7 mouse cellular contexts compared by ENCODE assay signal in the genomic region with DNA sequence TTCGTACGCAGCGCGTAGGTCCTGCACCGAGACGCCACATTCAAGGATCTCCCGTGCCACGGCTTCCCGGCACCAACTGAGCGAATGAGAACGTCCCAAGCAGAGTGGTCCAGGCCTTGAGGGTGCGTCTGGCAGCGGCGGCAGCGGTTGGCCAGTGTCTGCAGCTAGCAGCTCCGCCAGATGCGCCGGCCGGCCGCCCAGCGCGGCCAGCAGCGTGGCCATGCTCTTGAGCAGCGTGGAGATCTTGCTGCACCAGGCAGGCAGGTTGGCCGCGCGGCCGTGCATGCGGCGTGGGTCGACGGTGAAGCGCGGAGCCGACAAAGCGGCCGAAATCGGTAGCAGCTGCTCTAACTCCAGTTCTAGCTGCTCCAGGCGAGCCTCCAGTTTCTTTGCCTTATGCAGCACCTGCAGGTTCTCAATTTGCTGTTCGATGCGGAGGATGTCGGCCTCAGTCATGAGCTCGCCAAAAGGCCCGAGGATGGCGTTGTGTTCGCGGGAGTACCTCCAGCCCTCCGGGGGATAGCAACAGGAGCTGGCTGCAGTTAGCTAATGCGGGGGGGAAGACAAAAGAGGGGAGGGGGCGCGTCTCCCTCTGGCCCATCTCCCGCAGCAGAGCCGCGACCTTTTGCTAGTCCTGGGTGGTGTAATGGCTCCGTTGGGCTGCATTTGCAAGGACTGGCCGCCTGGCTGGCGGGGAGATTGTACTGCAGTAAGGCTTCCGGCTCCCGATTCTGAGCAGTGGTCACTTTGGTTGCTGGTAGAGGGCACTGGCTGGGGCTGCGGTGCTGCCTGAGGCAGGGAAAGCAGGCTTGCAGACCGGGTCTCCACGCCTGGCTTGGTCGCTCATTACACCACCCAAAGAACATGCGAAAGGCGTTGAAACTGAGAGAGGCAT. TPM values are rescaled to one million over a fixed set of nuclear protein-coding genes. Genes with fewer than 3 reads are reported as not detected.
DNase-seq lines count a peak whose midpoint lies in the region; ATAC-seq and TF ChIP-seq lines count a peak whose summit lies in the region.

No protein-coding gene starts in this region.

- H3K9me3 ChIP-seq in forebrain, postnatal 0 days (ENCODE audit: low read length) = no peaks in the 10 kb centered on the region
- H3K9me3 ChIP-seq in limb, embryonic 14.5 days (ENCODE audit: control insufficient read depth, low read length) = no peaks in the 10 kb centered on the region

- no peak for ATAC-seq in forebrain, postnatal 0 days
- no peak for ATAC-seq in limb, embryonic 14.5 days (ENCODE audit: low FRiP score, low read depth)

- peak overlapping the region; percentile 40 for H3K4me2 ChIP-seq in forebrain, postnatal 0 days (ENCODE audit: low read depth)
- H3K4me2 ChIP-seq in limb, embryonic 14.5 days (replicated peaks; ENCODE audit: low read depth, low read length, severe bottlenecking) = peak overlapping the region; percentile 40

- no peak for DNase-seq in testis, postnatal 14 days (ENCODE audit: low spot score)
- peak; percentile 28 for DNase-seq in forebrain, postnatal 0 days
- no peak for DNase-seq in limb, embryonic 14.5 days (ENCODE audit: low spot score)
- no peak for DNase-seq in cerebellum, adult 11 months
- no peak for DNase-seq in left cerebral cortex, postnatal 25 days (ENCODE audit: low spot score in 2 of 2)

- no peaks in the 10 kb centered on the region for H3K36me3 ChIP-seq in testis, adult 2 months (ENCODE audit: control insufficient read depth, insufficient read depth, low read length)
- H3K36me3 ChIP-seq in forebrain, postnatal 0 days (ENCODE audit: insufficient read depth) = no peaks in the 10 kb centered on the region
- H3K36me3 ChIP-seq in limb, embryonic 14.5 days (ENCODE audit: control insufficient read depth, insufficient read depth, low read length) = no peaks in the 10 kb centered on the region
- H3K36me3 ChIP-seq in small intestine, adult 2 months (ENCODE audit: control insufficient read depth, insufficient read depth, low read length) = peaks cover 16% of the 10 kb centered on the region

- H3K4me1 ChIP-seq in testis, adult 2 months (ENCODE audit: control insufficient read depth, insufficient read depth, low read length) = peaks cover 23% of the 10 kb centered on the region
- H3K4me1 ChIP-seq in forebrain, postnatal 0 days (ENCODE audit: insufficient read depth) = peaks cover 3% of the 10 kb centered on the region; the same call in 1 of the 2 replicates
- H3K4me1 ChIP-seq in limb, embryonic 14.5 days (ENCODE audit: control insufficient read depth, insufficient read depth, low read length) = peaks cover 15% of the 10 kb centered on the region
- H3K4me1 ChIP-seq in small intestine, adult 2 months (ENCODE audit: control insufficient read depth, insufficient read depth, insufficient read length, low read length) = peaks cover 16% of the 10 kb centered on the region

- peak overlapping the region; percentile 0; the same call in 1 of the 2 replicates for H3K4me3 ChIP-seq in testis, adult 2 months (ENCODE audit: control insufficient read depth, low read depth, low read length)
- peak overlapping the region; percentile 14 for H3K4me3 ChIP-seq in forebrain, postnatal 0 days (ENCODE audit: low read depth, low read length)
- peak overlapping the region; percentile 18 for H3K4me3 ChIP-seq in limb, embryonic 14.5 days (replicated peaks; ENCODE audit: low read length)
- peak overlapping the region; percentile 28 for H3K4me3 ChIP-seq in small intestine, adult 2 months (ENCODE audit: low read depth, low read length)

- intact Hi-C loops in left cerebral cortex, postnatal 25 days (cut with DNase I) = no loop called here

- H3K27me3 ChIP-seq in testis, adult 2 months (ENCODE audit: control insufficient read depth, insufficient read depth, low read length) = no peaks in the 10 kb centered on the region
- peaks cover 95% of the 10 kb centered on the region for H3K27me3 ChIP-seq in forebrain, postnatal 0 days (ENCODE audit: insufficient read depth, low read length)
- H3K27me3 ChIP-seq in limb, embryonic 14.5 days (ENCODE audit: control insufficient read depth, insufficient read depth, low read length) = peaks cover 99% of the 10 kb centered on the region
- H3K27me3 ChIP-seq in small intestine, adult 2 months (ENCODE audit: control insufficient read depth, insufficient read depth, low read length) = peaks cover under 1% of the 10 kb centered on the region; the same call in 1 of the 2 replicates

- no peak overlapping the region for H3K9ac ChIP-seq in forebrain, postnatal 0 days
- H3K9ac ChIP-seq in limb, embryonic 14.5 days (ENCODE audit: low read depth, low read length, severe bottlenecking) = 0 out of 2 replicates have a peak overlapping the region, but pooled peaks have one; percentile 12

- TF ChIP-seq CTCF in testis, adult 2 months (IDR thresholded peaks at IDR 0.05; ENCODE audit: control insufficient read depth, insufficient read depth, insufficient replicate concordance, low read depth, low read length) = no peak
- TF ChIP-seq CTCF in forebrain, postnatal 0 days (IDR thresholded peaks at IDR 0.05; ENCODE audit: low read depth) = no peak
- TF ChIP-seq CTCF in small intestine, adult 2 months (IDR thresholded peaks at IDR 0.05; ENCODE audit: extremely low read depth, insufficient read length, insufficient replicate concordance, low read depth, low read length) = no peak

- H3K27ac ChIP-seq in testis, adult 2 months (ENCODE audit: control insufficient read depth, insufficient read depth, low read depth, low read length) = no peak overlapping the region
- H3K27ac ChIP-seq in forebrain, postnatal 0 days (ENCODE audit: low read depth, low read length) = no peak overlapping the region
- H3K27ac ChIP-seq in limb, embryonic 14.5 days (replicated peaks; ENCODE audit: low read depth, low read length) = no peak overlapping the region
- H3K27ac ChIP-seq in small intestine, adult 2 months (ENCODE audit: insufficient read depth, low read depth, low read length) = no peak overlapping the region

- 3% methylated on average over 65 of the region's 65 CpGs for WGBS in forebrain, postnatal 0 days
- 8% methylated on average over 56 of the region's 65 CpGs for WGBS in limb, embryonic 14.5 days
- WGBS in small intestine, adult 2 months = 60% methylated on average over 65 of the region's 65 CpGs

- no peak for TF ChIP-seq POLR2A in testis, adult 2 months (IDR thresholded peaks at IDR 0.05; ENCODE audit: control insufficient read depth, low read depth, low read length)
- no peak for TF ChIP-seq POLR2A in limb, embryonic 14.5 days (IDR thresholded peaks at IDR 0.05; ENCODE audit: borderline replicate concordance, extremely low read depth, insufficient read depth, insufficient read length)
- no peak for TF ChIP-seq POLR2A in small intestine, adult 2 months (IDR thresholded peaks at IDR 0.05; ENCODE audit: low read depth, low read length)

RNA-seq across cellular contexts. Expression of a gene that starts 10.5 kb away (rescaled TPM):
- polyA plus RNA-seq in testis, adult 2 months (2012; rRNA removed) = 1.2 and 1.5 TPM in 2 replicates
- 1.4 TPM in 1 of 2 replicates, not detected in the other for total RNA-seq in forebrain, postnatal 0 days (2014; rRNA removed)
- 0.19 and 0.30 TPM in 2 replicates for polyA plus RNA-seq in forebrain, postnatal 0 days (2015; fragmentation: Nextera tagmentation; extraction: Ambion mirVana)
- polyA plus RNA-seq in limb, embryonic 14.5 days (2012; rRNA removed) = 5.6 and 6.0 TPM in 2 replicates
- polyA plus RNA-seq in limb, embryonic 14.5 days (2014; fragmentation: Nextera tagmentation; extraction: Ambion mirVana) = 1.0 TPM in 2 replicates
- 1.9 and 3.8 TPM in 2 replicates for polyA plus RNA-seq in small intestine, adult 2 months (2012; rRNA removed)
- total RNA-seq in left cerebral cortex, postnatal 25 days (2021) = 10 to 100 TPM; 13.5 to 18.0 TPM

RNA-seq across cellular contexts. Expression of a gene that starts 25.9 kb away (rescaled TPM):
- 84.1 and 87.1 TPM in 2 replicates for polyA plus RNA-seq in testis, adult 2 months (2012; rRNA removed)
- total RNA-seq in forebrain, postnatal 0 days (2014; rRNA removed) = 0.08 and 0.71 TPM in 2 replicates
- 0.50 and 0.69 TPM in 2 replicates for polyA plus RNA-seq in forebrain, postnatal 0 days (2015; fragmentation: Nextera tagmentation; extraction: Ambion mirVana)
- polyA plus RNA-seq in limb, embryonic 14.5 days (2012; rRNA removed) = 1.7 TPM in 2 replicates
- 1.4 and 1.7 TPM in 2 replicates for polyA plus RNA-seq in limb, embryonic 14.5 days (2014; fragmentation: Nextera tagmentation; extraction: Ambion mirVana)
- 124 and 572 TPM in 2 replicates for polyA plus RNA-seq in small intestine, adult 2 months (2012; rRNA removed)
- total RNA-seq in left cerebral cortex, postnatal 25 days (2021) = 1 to 10 TPM in 1 of 2 experiments, under 1 TPM in 1; 0.73 to 1.2 TPM

RNA-seq across cellular contexts. Expression of a gene that starts 32.4 kb away (rescaled TPM):
- 0.42 and 0.73 TPM in 2 replicates for polyA plus RNA-seq in testis, adult 2 months (2012; rRNA removed)
- total RNA-seq in forebrain, postnatal 0 days (2014; rRNA removed) = not detected in 2 replicates
- polyA plus RNA-seq in forebrain, postnatal 0 days (2015; fragmentation: Nextera tagmentation; extraction: Ambion mirVana) = not detected in 2 replicates
- polyA plus RNA-seq in limb, embryonic 14.5 days (2012; rRNA removed) = 0.03 and 0.04 TPM in 2 replicates
- polyA plus RNA-seq in limb, embryonic 14.5 days (2014; fragmentation: Nextera tagmentation; extraction: Ambion mirVana) = not detected in 2 replicates
- 8.3 and 51.7 TPM in 2 replicates for polyA plus RNA-seq in small intestine, adult 2 months (2012; rRNA removed)
- total RNA-seq in left cerebral cortex, postnatal 25 days (2021) = not detected

RNA-seq across cellular contexts. Expression of a gene that starts 51.7 kb away (rescaled TPM):
- polyA plus RNA-seq in testis, adult 2 months (2012; rRNA removed) = 685 and 754 TPM in 2 replicates
- 191 and 193 TPM in 2 replicates for total RNA-seq in forebrain, postnatal 0 days (2014; rRNA removed)
- 411 and 466 TPM in 2 replicates for polyA plus RNA-seq in forebrain, postnatal 0 days (2015; fragmentation: Nextera tagmentation; extraction: Ambion mirVana)
- polyA plus RNA-seq in limb, embryonic 14.5 days (2012; rRNA removed) = 47.7 and 50.3 TPM in 2 replicates
- polyA plus RNA-seq in limb, embryonic 14.5 days (2014; fragmentation: Nextera tagmentation; extraction: Ambion mirVana) = 47.3 and 48.4 TPM in 2 replicates
- polyA plus RNA-seq in small intestine, adult 2 months (2012; rRNA removed) = 30.0 and 33.4 TPM in 2 replicates
- total RNA-seq in left cerebral cortex, postnatal 25 days (2021) = 100 to 1,000 TPM; 308 to 337 TPM

RNA-seq across cellular contexts. Expression of a gene that starts 54.0 kb away (rescaled TPM):
- 8.8 and 9.7 TPM in 2 replicates for polyA plus RNA-seq in testis, adult 2 months (2012; rRNA removed)
- 16.6 and 18.6 TPM in 2 replicates for total RNA-seq in forebrain, postnatal 0 days (2014; rRNA removed)
- polyA plus RNA-seq in forebrain, postnatal 0 days (2015; fragmentation: Nextera tagmentation; extraction: Ambion mirVana) = 9.2 and 12.8 TPM in 2 replicates
- polyA plus RNA-seq in limb, embryonic 14.5 days (2012; rRNA removed) = 25.0 and 36.2 TPM in 2 replicates
- 14.1 and 16.9 TPM in 2 replicates for polyA plus RNA-seq in limb, embryonic 14.5 days (2014; fragmentation: Nextera tagmentation; extraction: Ambion mirVana)
- polyA plus RNA-seq in small intestine, adult 2 months (2012; rRNA removed) = 7.0 and 15.7 TPM in 2 replicates
- total RNA-seq in left cerebral cortex, postnatal 25 days (2021) = 10 to 100 TPM; 72.1 to 93.5 TPM

Comparison
In these comparisons a context has a peak if more than half of its experiments do, and no peak if none do; other contexts are left out.
1. RNA of a gene that starts 25.9 kb away (polyA plus RNA-seq): 124 to 572 TPM in small intestine, adult 2 months and 84.1 to 87.1 TPM in testis, adult 2 months; 1.4 to 1.7 TPM in limb, embryonic 14.5 days and 0.50 to 0.69 TPM in forebrain, postnatal 0 days; every median in the first group is over 10 times any median in the second.
2. Peak in every context shown above with its lines, with median percentiles within 50 percentile points of each other: H3K4me3 ChIP-seq.